Mouse (Mus musculus): Measurements from ENCODE around the gene Cul4a.

DNA sequence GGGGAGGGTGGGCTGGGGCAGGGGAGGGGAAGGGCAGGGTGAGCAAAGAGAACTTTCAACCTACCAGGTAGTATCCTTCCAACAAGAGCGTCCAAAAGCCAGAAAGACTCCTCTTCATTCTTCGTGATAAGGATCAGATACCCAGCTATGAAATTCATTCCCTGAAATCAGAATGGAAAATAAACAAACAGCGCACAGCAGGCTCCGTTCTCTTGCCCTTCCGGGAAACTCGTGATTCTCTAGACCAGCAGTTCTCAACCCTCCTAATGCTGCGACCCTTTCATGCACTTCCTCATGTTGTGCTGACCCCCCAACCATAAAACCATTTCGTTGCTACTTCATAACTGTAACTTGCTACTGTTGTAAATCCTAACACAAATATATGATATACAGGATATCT is 81.4 kb downstream of the Cul4a start:
- no peak for TF ChIP-seq CTCF (IDR thresholded peaks at IDR 0.05; ENCODE audit: borderline replicate concordance, insufficient read depth, low read length)
- TF ChIP-seq POLR2A (IDR thresholded peaks at IDR 0.05; ENCODE audit: low read depth, low read length): no peak

Data from embryonic fibroblast, embryonic 13.5 days (primary cell).